Mouse (Mus musculus): Measurements from ENCODE around the gene Mfsd13b.
"Not testable (repeated sequence)": the region's sequence is repeated elsewhere in the genome, so short reads cannot be mapped to it uniquely, and the experiment has no call there.

Mfsd13b gene

GRCm38 (mm10) chr7:120982968-120983367 is 659 bp downstream of the Mfsd13b start:
- no peak for DNase-seq (ENCODE audit: low spot score in 2 of 2)

- DNase-seq (ENCODE audit: low spot score in 2 of 2) = no peak
Measured at GRCm38 (mm10) chr7:120991191-120991590, 8.9 kb downstream of the Mfsd13b start.

- DNase-seq (ENCODE audit: low spot score in 2 of 2) = no peak
Measured at GRCm38 (mm10) chr7:120999021-120999530, 16.8 kb downstream of the Mfsd13b start.

- no peak for DNase-seq (ENCODE audit: low spot score in 2 of 2)
Measured at GRCm38 (mm10) chr7:121000065-121000822, 17.9 kb downstream of the Mfsd13b start.

GRCm38 (mm10) chr7:121001879-121002278 is 19.6 kb downstream of the Mfsd13b start:
- DNase-seq (ENCODE audit: low spot score in 2 of 2) = no peak

- DNase-seq (ENCODE audit: low spot score in 2 of 2) = no peak
Measured at GRCm38 (mm10) chr7:121002407-121002928, 20.2 kb downstream of the Mfsd13b start.

- no peak for DNase-seq (ENCODE audit: low spot score in 2 of 2)
Measured at GRCm38 (mm10) chr7:121003793-121004418, 21.6 kb downstream of the Mfsd13b start.

GRCm38 (mm10) chr7:121011794-121012689 is 29.7 kb downstream of the Mfsd13b start:
- DNase-seq (ENCODE audit: low spot score in 2 of 2) = no peak

GRCm38 (mm10) chr7:121014486-121014885 is 32.2 kb downstream of the Mfsd13b start:
- no peak for DNase-seq (ENCODE audit: low spot score in 2 of 2)

GRCm38 (mm10) chr7:121018778-121019177 is 36.5 kb downstream of the Mfsd13b start:
- no peak for DNase-seq (ENCODE audit: low spot score in 2 of 2)

GRCm38 (mm10) chr7:121020277-121020676 is 38.0 kb downstream of the Mfsd13b start:
- peak in 1 of 2 experiments; percentile 29 for DNase-seq (ENCODE audit: low spot score in 2 of 2)

GRCm38 (mm10) chr7:121025221-121026008 is 43.1 kb downstream of the Mfsd13b start:
- DNase-seq (ENCODE audit: low spot score in 2 of 2) = no peak

GRCm38 (mm10) chr7:121026300-121026699 is 44.0 kb downstream of the Mfsd13b start:
- DNase-seq (ENCODE audit: low spot score in 2 of 2) = no peak

GRCm38 (mm10) chr7:121029947-121030346 is 47.6 kb downstream of the Mfsd13b start:
- not testable (repeated sequence) for DNase-seq (ENCODE audit: low spot score in 2 of 2)

GRCm38 (mm10) chr7:121033856-121034652 is 51.7 kb downstream of the Mfsd13b start, which contains the start of gene Mettl9:
Gene Mettl9 (plus strand): TSS chr7:121034445.
- DNase-seq (ENCODE audit: low spot score in 2 of 2) = peak; percentile 90 to 93

GRCm38 (mm10) chr7:121034701-121035141 is 52.4 kb downstream of the Mfsd13b start:
- peak; percentile 70 to 82 for DNase-seq (ENCODE audit: low spot score in 2 of 2)

- no peak for DNase-seq (ENCODE audit: low spot score in 2 of 2)
Measured at GRCm38 (mm10) chr7:121035161-121035721, 52.9 kb downstream of the Mfsd13b start.

GRCm38 (mm10) chr7:121040595-121040994 is 58.3 kb downstream of the Mfsd13b start:
- no peak for DNase-seq (ENCODE audit: low spot score in 2 of 2)

GRCm38 (mm10) chr7:121041989-121042388 is 59.7 kb downstream of the Mfsd13b start:
- no peak for DNase-seq (ENCODE audit: low spot score in 2 of 2)

GRCm38 (mm10) chr7:121043004-121043403 is 60.7 kb downstream of the Mfsd13b start:
- DNase-seq (ENCODE audit: low spot score in 2 of 2) = no peak

Measured in spleen, postnatal 10 days (tissue).